Mouse (Mus musculus): ENCODE results near the gene Exosc1. TPM values are rescaled to one million over a fixed set of nuclear protein-coding genes. Genes with fewer than 3 reads are reported as not detected.
A peak's percentile ranks its signal among the peaks of the same experiment; 100 is the strongest.

The Exosc1 gene
- polyA plus RNA-seq, 1 experiment from 2014 or later = 70.3 TPM

DNA sequence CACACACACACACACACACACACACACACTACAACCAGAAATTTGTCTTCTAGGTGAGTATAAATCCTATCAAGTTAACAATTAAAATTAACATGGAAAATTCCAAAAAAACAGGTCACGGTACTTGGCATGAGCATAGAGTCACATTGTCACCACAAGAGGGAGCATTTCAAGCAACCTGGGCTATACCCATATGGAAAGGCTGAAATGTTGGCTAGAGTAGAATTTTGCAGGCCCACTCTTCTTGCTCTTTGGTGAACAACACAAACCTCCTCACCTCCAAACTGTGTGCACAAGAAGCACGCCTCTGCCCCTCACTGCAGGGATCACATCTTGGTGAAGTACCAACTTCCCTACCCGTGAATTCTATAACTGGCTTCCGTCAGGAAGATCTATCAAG is 34.4 kb downstream of the Exosc1 start:
- no peak overlapping the region for H3K9ac ChIP-seq
- no peak overlapping the region for H3K4me2 ChIP-seq
- no peak overlapping the region for H3K27ac ChIP-seq
- H3K27me3 ChIP-seq (replicated peaks) = no peaks in the 10 kb centered on the region
- no peak overlapping the region for H3K4me3 ChIP-seq (replicated peaks)
- H3K36me3 ChIP-seq = no peaks in the 10 kb centered on the region
- no peak for ATAC-seq (ENCODE audit: insufficient read depth, low FRiP score, low read depth)
- H3K9me3 ChIP-seq = no peaks in the 10 kb centered on the region
- WGBS = 54% methylated on average over 4 of the region's 4 CpGs
- H3K4me1 ChIP-seq = peaks cover 7% of the 10 kb centered on the region

DNA sequence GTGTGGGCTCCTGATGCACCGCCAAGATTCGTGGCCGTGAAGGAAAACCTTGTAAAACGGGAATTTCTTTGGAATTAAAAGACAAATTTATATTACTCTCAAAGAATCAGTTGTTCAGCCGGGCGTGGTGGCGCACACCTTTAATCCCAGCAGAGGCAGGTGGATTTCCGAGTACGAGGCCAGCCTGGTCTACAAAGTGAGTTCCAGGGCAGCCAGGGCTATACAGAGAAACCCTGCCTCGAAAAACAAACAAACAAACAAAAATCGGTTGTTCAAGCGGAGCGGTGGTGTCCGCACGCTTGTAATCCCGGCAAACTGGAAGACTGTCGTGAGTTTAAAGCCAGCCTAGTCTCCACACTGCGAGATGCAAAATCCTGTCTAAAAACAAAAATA is 36.9 kb downstream of the Exosc1 start:
- Histone ChIP-seq H3K9ac (no peak overlapping the region), H3K9me3 (no peaks in the 10 kb centered on the region), H3K4me2 (peak overlapping the region; percentile 76), H3K36me3 (no peaks in the 10 kb centered on the region), H3K27me3 (replicated peaks) (no peaks in the 10 kb centered on the region), H3K4me1 (peaks cover 7% of the 10 kb centered on the region), H3K27ac (no peak overlapping the region), H3K4me3 (replicated peaks) (peak overlapping the region; percentile 83)
- WGBS = 15% methylated on average over 18 of the region's 18 CpGs
- no peak for ATAC-seq (ENCODE audit: insufficient read depth, low FRiP score, low read depth)

DNA sequence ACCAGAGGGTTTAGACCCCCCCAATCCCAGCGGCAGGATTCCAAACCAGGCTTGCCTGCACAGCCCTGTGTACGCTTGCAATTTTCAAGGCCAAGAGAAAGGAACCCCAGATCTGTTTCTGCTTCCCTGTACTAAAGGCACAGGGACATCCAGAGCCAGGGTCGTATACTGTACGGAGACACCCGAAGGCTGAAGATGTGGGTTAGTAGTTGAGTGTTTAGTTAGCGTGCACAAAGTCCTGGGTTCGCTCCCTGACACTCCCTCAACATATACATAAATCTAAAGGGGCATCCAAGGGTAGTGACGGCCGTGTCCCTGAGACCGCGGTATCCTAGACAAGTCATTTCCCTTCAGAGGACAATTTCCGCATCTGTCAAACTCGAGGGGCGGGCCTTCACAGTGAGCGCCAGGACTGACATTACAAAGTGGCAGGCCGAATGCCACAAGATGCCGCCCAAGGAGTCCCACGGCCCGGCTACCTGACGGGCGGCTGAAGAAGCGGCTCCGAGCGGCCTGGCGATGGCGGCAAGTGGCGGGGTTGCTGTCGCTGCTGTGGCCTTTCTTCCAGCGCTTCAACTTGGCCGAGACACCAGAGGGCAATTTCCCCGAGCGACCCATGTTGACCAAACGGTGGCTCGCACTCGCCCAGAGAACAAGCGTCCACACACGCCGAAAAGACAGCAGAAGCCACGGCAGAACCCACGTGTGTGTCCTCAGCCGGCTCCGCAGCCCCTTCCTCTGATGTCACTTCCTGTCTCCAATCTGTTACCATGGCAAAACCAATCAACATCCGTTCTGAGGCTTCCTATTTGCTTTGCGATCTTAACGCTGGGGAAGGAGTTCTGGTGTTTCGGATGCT is 37.5 kb downstream of the Exosc1 start, which contains the start of gene Rrp12:
TSS of gene Rrp12 (minus strand) at position 714 of the 859 bp plus-strand sequence.
- WGBS = 1% methylated on average over 46 of the region's 46 CpGs
- Histone ChIP-seq H3K27me3 (replicated peaks) (no peaks in the 10 kb centered on the region), H3K27ac (no peak within 1 kb of the TSS), H3K4me1 (peaks cover 7% of the 10 kb centered on the region), H3K9me3 (no peaks in the 10 kb centered on the region), H3K36me3 (no peaks in the 10 kb centered on the region), H3K4me3 (replicated peaks) (peak within 1 kb of the TSS; percentile 83), H3K4me2 (peak within 1 kb of the TSS; percentile 76), H3K9ac (peak within 1 kb of the TSS; percentile 13; the same call in 1 of the 2 replicates)
- ATAC-seq (ENCODE audit: insufficient read depth, low FRiP score, low read depth) = peak; percentile 89

DNA sequence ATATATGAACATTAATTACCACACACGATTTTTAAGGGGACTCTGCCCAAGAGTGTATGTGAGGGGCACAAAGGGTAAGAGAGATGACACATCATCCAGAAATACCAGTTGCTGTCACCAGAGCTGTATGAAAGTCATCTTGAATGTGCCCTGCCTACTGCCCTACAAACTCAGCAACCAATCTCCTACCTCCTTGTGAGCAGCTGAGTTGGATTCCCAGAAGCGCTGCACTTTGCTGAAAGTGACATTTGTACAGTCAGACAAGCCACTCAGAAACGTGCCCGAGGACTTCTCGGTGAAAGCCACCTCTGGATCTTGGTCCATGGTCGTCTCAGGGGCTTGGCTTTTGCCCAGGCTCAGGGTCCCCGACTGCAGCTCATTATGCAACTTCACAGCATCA is 38.3 kb downstream of the Exosc1 start:
- Histone ChIP-seq H3K27ac (no peak overlapping the region), H3K36me3 (peaks cover 5% of the 10 kb centered on the region), H3K9me3 (no peaks in the 10 kb centered on the region), H3K4me3 (replicated peaks) (peak overlapping the region; percentile 83), H3K4me1 (peaks cover 7% of the 10 kb centered on the region), H3K9ac (peak overlapping the region; percentile 13; the same call in 1 of the 2 replicates), H3K4me2 (peak overlapping the region; percentile 76), H3K27me3 (replicated peaks) (no peaks in the 10 kb centered on the region)
- 38% methylated on average over 7 of the region's 7 CpGs for WGBS
- ATAC-seq (ENCODE audit: insufficient read depth, low FRiP score, low read depth) = no peak

DNA sequence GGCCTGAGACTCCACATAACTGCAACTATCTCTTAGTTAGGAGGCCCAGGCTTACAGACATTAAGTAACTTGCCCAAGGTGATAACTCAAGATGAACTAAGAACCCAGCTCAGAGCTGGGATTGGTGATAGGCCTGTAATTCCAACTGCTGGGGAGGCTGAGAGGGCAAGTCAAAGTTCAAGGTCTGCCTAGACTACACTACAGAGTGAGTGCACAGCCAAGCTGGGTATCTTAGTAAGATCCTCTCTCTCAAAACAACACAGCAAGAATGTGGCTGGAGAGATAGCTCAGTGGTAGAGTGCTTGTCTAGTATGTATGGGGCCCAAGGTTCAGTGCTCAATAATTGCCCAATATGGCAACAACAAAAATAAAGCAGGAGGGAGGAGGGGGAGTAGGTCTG is 45.0 kb downstream of the Exosc1 start:
- Histone ChIP-seq H3K9me3 (no peaks in the 10 kb centered on the region), H3K4me2 (no peak overlapping the region), H3K27me3 (replicated peaks) (no peaks in the 10 kb centered on the region), H3K4me3 (replicated peaks) (no peak overlapping the region), H3K4me1 (no peaks in the 10 kb centered on the region), H3K27ac (no peak overlapping the region), H3K36me3 (peaks cover 37% of the 10 kb centered on the region), H3K9ac (no peak overlapping the region)
- no peak for ATAC-seq (ENCODE audit: insufficient read depth, low FRiP score, low read depth)

DNA sequence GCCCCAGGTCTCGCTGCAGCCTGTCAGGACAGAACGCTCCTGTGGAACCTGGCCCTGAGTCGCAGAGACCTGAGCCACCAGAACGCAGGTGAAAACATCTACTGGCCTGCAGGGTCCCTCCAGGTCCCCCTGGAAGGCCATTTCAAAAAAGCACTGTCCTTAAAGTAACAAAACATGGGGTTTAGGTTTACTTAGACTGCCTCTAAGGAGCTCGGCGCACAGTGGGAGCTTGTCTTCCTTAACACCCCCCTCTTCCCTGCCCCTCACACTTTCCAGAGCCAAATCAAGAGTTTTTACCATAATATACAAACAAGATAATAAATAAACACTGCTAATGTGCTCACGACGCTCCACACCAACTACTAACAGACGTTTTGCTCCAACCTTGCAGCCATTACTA is 49.3 kb downstream of the Exosc1 start:
- Histone ChIP-seq H3K9ac (no peak overlapping the region), H3K9me3 (no peaks in the 10 kb centered on the region), H3K27me3 (replicated peaks) (no peaks in the 10 kb centered on the region), H3K4me3 (replicated peaks) (no peak overlapping the region), H3K36me3 (peaks cover 39% of the 10 kb centered on the region), H3K4me2 (no peak overlapping the region), H3K4me1 (no peaks in the 10 kb centered on the region), H3K27ac (no peak overlapping the region)
- no peak for ATAC-seq (ENCODE audit: insufficient read depth, low FRiP score, low read depth)
- 86% methylated on average over 9 of the region's 9 CpGs for WGBS

DNA sequence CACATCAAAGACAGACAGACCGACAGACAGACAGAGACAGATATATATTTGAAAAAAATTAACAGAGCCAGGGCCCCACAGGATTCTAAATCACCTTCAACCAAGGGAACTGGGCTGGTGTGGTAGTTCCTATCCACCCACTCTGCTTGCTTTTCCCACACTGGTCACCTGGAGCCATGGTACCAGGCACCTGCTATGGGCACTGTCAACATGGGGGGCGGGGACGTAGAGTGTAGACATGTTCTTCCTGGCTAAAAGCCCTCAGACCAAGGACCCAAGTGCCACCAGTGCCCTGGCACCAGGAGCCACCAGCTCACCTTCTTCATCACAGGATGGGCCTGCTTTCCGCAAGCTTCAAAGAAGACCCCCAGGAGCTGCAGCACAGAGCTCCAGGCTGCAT is 51.4 kb downstream of the Exosc1 start:
- peaks cover 34% of the 10 kb centered on the region for H3K36me3 ChIP-seq
- H3K27ac ChIP-seq = no peak overlapping the region
- H3K4me1 ChIP-seq = no peaks in the 10 kb centered on the region
- H3K4me3 ChIP-seq (replicated peaks) = no peak overlapping the region
- no peak for ATAC-seq (ENCODE audit: insufficient read depth, low FRiP score, low read depth)
- no peaks in the 10 kb centered on the region for H3K9me3 ChIP-seq
- no peaks in the 10 kb centered on the region for H3K27me3 ChIP-seq (replicated peaks)
- no peak overlapping the region for H3K9ac ChIP-seq
- H3K4me2 ChIP-seq = no peak overlapping the region
- 88% methylated on average over 4 of the region's 4 CpGs for WGBS

DNA sequence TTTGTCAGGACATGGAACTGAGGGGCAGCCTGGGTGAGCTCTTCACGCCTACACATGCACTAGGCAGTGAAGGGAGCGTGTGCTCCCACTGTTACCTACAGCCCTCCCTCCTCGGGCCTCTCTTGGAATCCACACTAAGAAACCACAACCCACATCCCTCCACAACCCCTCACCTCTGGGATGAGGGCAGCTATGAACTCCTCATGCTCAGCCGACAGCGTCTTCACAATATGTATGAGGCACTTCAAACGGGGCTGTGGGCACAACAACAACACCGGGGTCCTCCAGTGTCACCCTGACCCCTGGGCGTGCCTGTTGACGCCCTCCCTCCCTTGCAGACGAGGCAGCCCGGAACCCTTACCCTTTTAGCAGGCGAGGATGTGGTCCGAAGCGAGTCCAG is 58.9 kb downstream of the Exosc1 start:
- Histone ChIP-seq H3K4me2 (no peak overlapping the region), H3K4me1 (no peaks in the 10 kb centered on the region), H3K27ac (no peak overlapping the region), H3K27me3 (replicated peaks) (no peaks in the 10 kb centered on the region), H3K9me3 (no peaks in the 10 kb centered on the region), H3K36me3 (peaks cover 10% of the 10 kb centered on the region; the same call in 1 of the 2 replicates), H3K4me3 (replicated peaks) (no peak overlapping the region), H3K9ac (no peak overlapping the region)
- 86% methylated on average over 14 of the region's 14 CpGs for WGBS
- no peak for ATAC-seq (ENCODE audit: insufficient read depth, low FRiP score, low read depth)

Other genes with a start within 250 kb of the Exosc1 start
- gene Slit1, start 189.8 kb downstream of the Exosc1 start, polyA plus RNA-seq (2015; fragmentation: Nextera tagmentation; extraction: Ambion mirVana) = 1.1 and 1.5 TPM in 2 replicates
- gene Arhgap19, start 131.4 kb downstream of the Exosc1 start, polyA plus RNA-seq (2015; fragmentation: Nextera tagmentation; extraction: Ambion mirVana) = 19.1 and 20.8 TPM in 2 replicates
- 12.3 and 14.1 TPM in 2 replicates for gene Frat1, start 103.5 kb downstream of the Exosc1 start, polyA plus RNA-seq (2015; fragmentation: Nextera tagmentation; extraction: Ambion mirVana)
- gene Frat2, start 85.3 kb downstream of the Exosc1 start, polyA plus RNA-seq (2015; fragmentation: Nextera tagmentation; extraction: Ambion mirVana) = 6.9 and 9.0 TPM in 2 replicates
- gene Rrp12, start 37.2 kb downstream of the Exosc1 start, polyA plus RNA-seq (2015; fragmentation: Nextera tagmentation; extraction: Ambion mirVana) = 13.7 and 14.2 TPM in 2 replicates
- 626 and 677 TPM in 2 replicates for gene Pgam1, start 21.5 kb downstream of the Exosc1 start, polyA plus RNA-seq (2015; fragmentation: Nextera tagmentation; extraction: Ambion mirVana)
- gene Zdhhc16, start 57 bp upstream of the Exosc1 start, polyA plus RNA-seq (2015; fragmentation: Nextera tagmentation; extraction: Ambion mirVana) = 73.4 and 82.2 TPM in 2 replicates
- 28.2 and 32.1 TPM in 2 replicates for gene Mms19, start 47.7 kb upstream of the Exosc1 start, polyA plus RNA-seq (2015; fragmentation: Nextera tagmentation; extraction: Ambion mirVana)
- gene Ubtd1, start 48.3 kb upstream of the Exosc1 start, polyA plus RNA-seq (2015; fragmentation: Nextera tagmentation; extraction: Ambion mirVana) = 14.1 and 16.6 TPM in 2 replicates
- 0.32 and 0.40 TPM in 2 replicates for gene Ankrd2, start 102.6 kb upstream of the Exosc1 start, polyA plus RNA-seq (2015; fragmentation: Nextera tagmentation; extraction: Ambion mirVana)
- 2.3 and 4.0 TPM in 2 replicates for gene Hoga1, start 112.2 kb upstream of the Exosc1 start, polyA plus RNA-seq (2015; fragmentation: Nextera tagmentation; extraction: Ambion mirVana)
- gene 4933411K16Rik, start 118.8 kb upstream of the Exosc1 start, polyA plus RNA-seq (2015; fragmentation: Nextera tagmentation; extraction: Ambion mirVana) = not detected in 2 replicates
- gene Morn4, start 152.9 kb upstream of the Exosc1 start, polyA plus RNA-seq (2015; fragmentation: Nextera tagmentation; extraction: Ambion mirVana) = 14.5 and 18.1 TPM in 2 replicates
- 22.0 and 24.0 TPM in 2 replicates for gene Pi4k2a, start 157.0 kb upstream of the Exosc1 start, polyA plus RNA-seq (2015; fragmentation: Nextera tagmentation; extraction: Ambion mirVana)
- 42.5 and 44.7 TPM in 2 replicates for gene Avpi1, start 195.6 kb upstream of the Exosc1 start, polyA plus RNA-seq (2015; fragmentation: Nextera tagmentation; extraction: Ambion mirVana)
- 19.3 and 21.0 TPM in 2 replicates for gene Marveld1, start 214.0 kb upstream of the Exosc1 start, polyA plus RNA-seq (2015; fragmentation: Nextera tagmentation; extraction: Ambion mirVana)
- 24.6 and 25.2 TPM in 2 replicates for gene Zfyve27, start 230.5 kb upstream of the Exosc1 start, polyA plus RNA-seq (2015; fragmentation: Nextera tagmentation; extraction: Ambion mirVana)

Measured in stomach, embryonic 15.5 days (tissue).